Mouse (Mus musculus): ENCODE results near the gene Dhrs4. TPM values are rescaled to one million over a fixed set of nuclear protein-coding genes. Genes with fewer than 3 reads are reported as not detected.

The Dhrs4 gene
- polyA plus RNA-seq, 1 experiment from 2014 or later = 58.3 TPM

Other genes with a start within 250 kb of the Dhrs4 start
- gene Carmil3, start 11.9 kb downstream of the Dhrs4 start, polyA plus RNA-seq (2014; fragmentation: Nextera tagmentation; extraction: Ambion mirVana) = 4.9 TPM in 2 replicates
- gene Cpne6, start 31.7 kb downstream of the Dhrs4 start, polyA plus RNA-seq (2014; fragmentation: Nextera tagmentation; extraction: Ambion mirVana) = 0.24 and 0.29 TPM in 2 replicates
- not detected in 2 replicates for gene Nrl, start 46.2 kb downstream of the Dhrs4 start, polyA plus RNA-seq (2014; fragmentation: Nextera tagmentation; extraction: Ambion mirVana)
- gene Pck2, start 61.5 kb downstream of the Dhrs4 start, polyA plus RNA-seq (2014; fragmentation: Nextera tagmentation; extraction: Ambion mirVana) = 12.7 and 14.6 TPM in 2 replicates
- gene Dcaf11, start 81.2 kb downstream of the Dhrs4 start, polyA plus RNA-seq (2014; fragmentation: Nextera tagmentation; extraction: Ambion mirVana) = 69.7 and 76.6 TPM in 2 replicates
- not detected in 2 replicates for gene A730061H03Rik, start 81.6 kb downstream of the Dhrs4 start, polyA plus RNA-seq (2014; fragmentation: Nextera tagmentation; extraction: Ambion mirVana)
- 3.6 and 5.9 TPM in 2 replicates for gene Fitm1, start 96.9 kb downstream of the Dhrs4 start, polyA plus RNA-seq (2014; fragmentation: Nextera tagmentation; extraction: Ambion mirVana)
- 136 and 139 TPM in 2 replicates for gene Psme1, start 99.4 kb downstream of the Dhrs4 start, polyA plus RNA-seq (2014; fragmentation: Nextera tagmentation; extraction: Ambion mirVana)
- gene Emc9, start 106.5 kb downstream of the Dhrs4 start, polyA plus RNA-seq (2014; fragmentation: Nextera tagmentation; extraction: Ambion mirVana) = 3.8 and 5.3 TPM in 2 replicates
- 237 and 259 TPM in 2 replicates for gene Psme2, start 112.4 kb downstream of the Dhrs4 start, polyA plus RNA-seq (2014; fragmentation: Nextera tagmentation; extraction: Ambion mirVana)
- gene Rnf31, start 113.0 kb downstream of the Dhrs4 start, polyA plus RNA-seq (2014; fragmentation: Nextera tagmentation; extraction: Ambion mirVana) = 9.7 and 11.8 TPM in 2 replicates
- gene Irf9, start 124.8 kb downstream of the Dhrs4 start, polyA plus RNA-seq (2014; fragmentation: Nextera tagmentation; extraction: Ambion mirVana) = 4.9 and 5.2 TPM in 2 replicates
- 3.8 and 4.2 TPM in 2 replicates for gene Rec8, start 139.3 kb downstream of the Dhrs4 start, polyA plus RNA-seq (2014; fragmentation: Nextera tagmentation; extraction: Ambion mirVana)
- 85.0 and 86.9 TPM in 2 replicates for gene Ipo4, start 157.2 kb downstream of the Dhrs4 start, polyA plus RNA-seq (2014; fragmentation: Nextera tagmentation; extraction: Ambion mirVana)
- gene Gm49378, start 159.1 kb downstream of the Dhrs4 start, polyA plus RNA-seq (2014; fragmentation: Nextera tagmentation; extraction: Ambion mirVana) = 2.6 and 3.5 TPM in 2 replicates
- gene Tm9sf1, start 165.0 kb downstream of the Dhrs4 start, polyA plus RNA-seq (2014; fragmentation: Nextera tagmentation; extraction: Ambion mirVana) = 68.4 and 70.2 TPM in 2 replicates
- 0.38 and 0.84 TPM in 2 replicates for gene Tssk4, start 171.4 kb downstream of the Dhrs4 start, polyA plus RNA-seq (2014; fragmentation: Nextera tagmentation; extraction: Ambion mirVana)
- gene Mdp1, start 181.8 kb downstream of the Dhrs4 start, polyA plus RNA-seq (2014; fragmentation: Nextera tagmentation; extraction: Ambion mirVana) = 62.5 and 63.6 TPM in 2 replicates
- gene Gmpr2, start 193.2 kb downstream of the Dhrs4 start, polyA plus RNA-seq (2014; fragmentation: Nextera tagmentation; extraction: Ambion mirVana) = 60.7 and 67.7 TPM in 2 replicates
- 622 and 636 TPM in 2 replicates for gene Nedd8, start 193.4 kb downstream of the Dhrs4 start, polyA plus RNA-seq (2014; fragmentation: Nextera tagmentation; extraction: Ambion mirVana)
- 61.3 and 67.7 TPM in 2 replicates for gene Tinf2, start 203.1 kb downstream of the Dhrs4 start, polyA plus RNA-seq (2014; fragmentation: Nextera tagmentation; extraction: Ambion mirVana)
- gene Tgm1, start 235.2 kb downstream of the Dhrs4 start, polyA plus RNA-seq (2014; fragmentation: Nextera tagmentation; extraction: Ambion mirVana) = 1.1 and 1.5 TPM in 2 replicates
- gene Rabggta, start 243.5 kb downstream of the Dhrs4 start, polyA plus RNA-seq (2014; fragmentation: Nextera tagmentation; extraction: Ambion mirVana) = 19.9 and 21.5 TPM in 2 replicates